Mouse (Mus musculus): Measurements from ENCODE around the gene Gstt2. TPM values are rescaled to one million over a fixed set of nuclear protein-coding genes. Genes with fewer than 3 reads are reported as not detected.
"Not testable (repeated sequence)": the region's sequence is repeated elsewhere in the genome, so short reads cannot be mapped to it uniquely, and the experiment has no call there.

Gstt2 gene
- polyA plus RNA-seq, 1 experiment: 0.49 TPM

DNA sequence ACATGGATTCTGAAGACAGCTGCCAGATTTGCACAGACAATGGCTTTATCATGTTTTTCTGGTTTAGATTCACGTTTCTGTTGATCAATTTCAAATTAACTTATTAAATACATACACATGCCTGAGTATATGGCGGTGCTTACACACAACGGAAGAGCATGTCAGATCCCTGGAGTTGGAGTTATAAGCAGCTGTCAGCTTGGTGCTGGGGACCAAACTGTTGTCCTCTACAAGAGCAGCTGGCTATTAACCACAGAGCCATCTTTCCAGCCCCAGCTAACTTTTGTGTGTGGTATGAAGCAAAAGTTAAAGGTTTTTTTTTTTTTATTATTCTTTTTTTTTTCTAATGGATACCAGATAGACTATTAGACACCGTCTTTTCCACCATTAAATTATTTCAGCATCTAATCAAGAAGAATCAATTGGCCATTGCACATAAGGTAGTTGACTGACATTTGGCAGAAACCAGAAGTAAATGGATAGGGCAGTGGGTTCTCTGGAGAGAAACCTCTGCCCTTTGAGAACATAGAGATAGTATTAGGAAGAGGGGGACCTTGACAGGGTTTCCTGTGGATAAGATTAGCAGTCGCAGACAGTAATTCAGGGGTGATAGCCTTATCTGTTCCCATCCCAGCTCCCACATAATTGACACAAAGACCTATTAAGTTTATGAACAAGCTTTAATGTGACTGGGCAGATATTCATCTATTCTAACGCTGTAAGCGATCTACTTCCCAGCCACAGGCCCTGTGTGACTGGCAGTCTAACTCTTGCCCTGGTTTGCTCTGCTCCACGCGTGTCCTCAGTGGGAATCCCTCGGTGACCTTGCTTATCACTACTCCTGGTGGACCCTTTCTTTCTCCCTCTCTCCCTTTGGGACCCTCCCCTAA is 35.0 kb upstream of the Gstt2 start:
- Histone ChIP-seq H3K27me3 (ENCODE audit: control insufficient read depth, insufficient read depth, insufficient read length) (no peaks in the 10 kb centered on the region), H3K4me3 (ENCODE audit: insufficient read depth, poor library complexity, severe bottlenecking) (peak overlapping the region; percentile 21), H3ac (ENCODE audit: control insufficient read depth, insufficient read length, low read depth) (peak overlapping the region; percentile 28), H3K79me3 (ENCODE audit: low read depth) (no peaks in the 10 kb centered on the region), H3K79me2 (ENCODE audit: control insufficient read depth, insufficient read depth) (no peaks in the 10 kb centered on the region), H3K36me3 (ENCODE audit: control insufficient read depth, insufficient read depth) (no peaks in the 10 kb centered on the region)
- no peak for TF ChIP-seq CEBPB (IDR thresholded peaks at IDR 0.05; ENCODE audit: low read depth)

DNA sequence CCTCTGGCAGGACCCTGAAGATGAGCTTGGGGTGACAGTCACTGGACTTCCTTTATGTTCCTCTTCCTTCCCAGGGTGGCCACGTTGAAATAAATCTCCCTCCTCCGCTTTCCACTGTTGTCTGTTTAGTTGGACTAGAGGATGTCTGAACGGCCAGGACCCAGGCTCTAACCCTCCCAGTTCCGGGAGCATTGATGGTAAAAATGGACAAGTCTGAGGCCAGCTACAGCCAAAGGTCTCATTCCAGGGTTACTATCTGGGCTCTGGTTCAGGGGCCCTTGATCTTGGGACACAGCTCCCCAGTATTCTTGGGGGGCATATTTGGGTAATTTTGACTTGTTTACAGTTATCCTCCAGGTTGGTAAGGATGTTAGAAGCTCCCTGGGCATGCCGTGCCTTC is 24.4 kb upstream of the Gstt2 start:
- Histone ChIP-seq H3K4me3 (ENCODE audit: insufficient read depth, poor library complexity, severe bottlenecking) (no peak overlapping the region), H3K27me3 (ENCODE audit: control insufficient read depth, insufficient read depth, insufficient read length) (no peaks in the 10 kb centered on the region), H3K79me2 (ENCODE audit: control insufficient read depth, insufficient read depth) (peaks cover 28% of the 10 kb centered on the region), H3K36me3 (ENCODE audit: control insufficient read depth, insufficient read depth) (peaks cover 20% of the 10 kb centered on the region), H3ac (ENCODE audit: control insufficient read depth, insufficient read length, low read depth) (no peak overlapping the region), H3K79me3 (ENCODE audit: low read depth) (peaks cover 14% of the 10 kb centered on the region)
- TF ChIP-seq MAX (IDR thresholded peaks at IDR 0.05) (no peak), MYOG (IDR thresholded peaks at IDR 0.05; ENCODE audit: control insufficient read depth, extremely low read depth, insufficient read length) (no peak), CEBPB (IDR thresholded peaks at IDR 0.05; ENCODE audit: low read depth) (no peak), CTCF (IDR thresholded peaks at IDR 0.05; ENCODE audit: control insufficient read depth, insufficient read depth, insufficient read length) (no peak), MYOD1 (IDR thresholded peaks at IDR 0.05; ENCODE audit: control insufficient read depth, insufficient read length, low read depth) (no peak), USF1 (IDR thresholded peaks at IDR 0.05; ENCODE audit: low read depth) (no peak), FOSL1 (IDR thresholded peaks at IDR 0.05; ENCODE audit: insufficient read depth, low read length, poor library complexity, severe bottlenecking) (no peak)

DNA sequence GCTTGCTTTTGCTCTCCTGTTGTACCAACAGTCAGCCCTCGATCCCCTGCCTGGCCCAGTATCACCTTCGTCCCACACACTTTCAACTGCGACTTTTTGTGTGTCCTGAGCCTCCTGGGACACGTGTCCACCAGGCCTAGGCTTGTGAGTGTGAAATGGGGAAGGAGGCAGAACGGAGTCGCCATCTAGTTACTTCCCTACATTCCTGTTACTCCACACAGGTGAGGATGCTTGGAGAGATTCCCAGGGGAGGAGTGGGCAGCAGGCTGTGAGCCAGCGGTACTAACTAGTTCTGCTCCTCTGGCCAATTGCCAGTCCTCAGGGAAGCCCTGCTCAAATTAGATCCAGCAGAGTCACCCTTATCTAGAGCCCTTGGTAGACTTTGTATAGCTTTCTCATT is 23.5 kb upstream of the Gstt2 start:
- peaks cover 22% of the 10 kb centered on the region for H3K36me3 ChIP-seq (ENCODE audit: control insufficient read depth, insufficient read depth)
- H3K79me2 ChIP-seq (ENCODE audit: control insufficient read depth, insufficient read depth): peaks cover 28% of the 10 kb centered on the region
- no peak overlapping the region for H3K4me3 ChIP-seq (ENCODE audit: insufficient read depth, poor library complexity, severe bottlenecking)
- peaks cover 14% of the 10 kb centered on the region for H3K79me3 ChIP-seq (ENCODE audit: low read depth)
- TF ChIP-seq CEBPB (IDR thresholded peaks at IDR 0.05; ENCODE audit: low read depth) (no peak), MYOD1 (IDR thresholded peaks at IDR 0.05; ENCODE audit: control insufficient read depth, insufficient read length, low read depth) (no peak), USF1 (IDR thresholded peaks at IDR 0.05; ENCODE audit: low read depth) (no peak), MYOG (IDR thresholded peaks at IDR 0.05; ENCODE audit: control insufficient read depth, extremely low read depth, insufficient read length) (no peak), MAX (IDR thresholded peaks at IDR 0.05) (no peak), FOSL1 (IDR thresholded peaks at IDR 0.05; ENCODE audit: insufficient read depth, low read length, poor library complexity, severe bottlenecking) (no peak), CTCF (IDR thresholded peaks at IDR 0.05; ENCODE audit: control insufficient read depth, insufficient read depth, insufficient read length) (no peak)
- no peak overlapping the region for H3ac ChIP-seq (ENCODE audit: control insufficient read depth, insufficient read length, low read depth)
- no peaks in the 10 kb centered on the region for H3K27me3 ChIP-seq (ENCODE audit: control insufficient read depth, insufficient read depth, insufficient read length)

DNA sequence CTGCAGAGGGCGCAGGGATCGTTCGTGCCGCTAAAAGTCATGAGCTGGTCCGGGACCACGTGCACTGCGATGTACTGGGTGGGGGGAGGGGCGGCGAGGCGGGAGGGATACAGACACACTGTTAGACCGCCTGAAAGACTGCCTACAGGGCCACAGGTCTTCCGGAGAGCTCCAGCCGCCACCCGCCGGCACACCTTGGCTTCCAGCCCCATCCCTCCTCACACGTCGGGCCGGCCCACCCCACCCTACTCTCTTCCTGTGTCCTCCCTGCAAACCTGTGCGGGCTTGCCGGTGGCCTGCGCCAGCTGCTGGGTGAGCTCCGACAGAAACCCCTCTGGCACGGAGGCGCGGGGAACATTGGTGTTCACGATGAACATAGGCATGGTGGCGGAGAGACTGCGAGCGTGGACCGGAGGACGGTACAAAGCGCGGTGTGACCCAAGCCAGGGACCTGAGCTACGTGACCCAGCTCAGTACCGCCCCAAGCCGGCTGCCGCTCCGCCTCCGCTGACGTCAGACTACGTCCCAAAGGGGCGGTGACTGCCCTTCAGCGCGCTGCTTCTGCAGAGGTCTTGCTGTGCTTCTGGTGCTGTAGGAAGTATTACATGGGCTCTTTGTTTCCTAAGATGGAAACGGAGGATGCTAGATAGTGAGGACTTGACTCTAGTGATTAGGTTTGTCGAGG is 22.7 kb upstream of the Gstt2 start, which contains the start of gene Mif:
TSS of gene Mif (minus strand) at position 455 of the 685 bp plus-strand sequence.
- Histone ChIP-seq H3K79me3 (ENCODE audit: low read depth) (peaks cover 14% of the 10 kb centered on the region), H3K36me3 (ENCODE audit: control insufficient read depth, insufficient read depth) (peaks cover 22% of the 10 kb centered on the region), H3K79me2 (ENCODE audit: control insufficient read depth, insufficient read depth) (peaks cover 28% of the 10 kb centered on the region), H3K4me3 (ENCODE audit: insufficient read depth, poor library complexity, severe bottlenecking) (peak within 1 kb of the TSS; percentile 83), H3ac (ENCODE audit: control insufficient read depth, insufficient read length, low read depth) (peak within 1 kb of the TSS; percentile 71)
- TF ChIP-seq MAX (IDR thresholded peaks at IDR 0.05): peak; percentile 42
- not testable (repeated sequence) for H3K27me3 ChIP-seq (ENCODE audit: control insufficient read depth, insufficient read depth, insufficient read length)

DNA sequence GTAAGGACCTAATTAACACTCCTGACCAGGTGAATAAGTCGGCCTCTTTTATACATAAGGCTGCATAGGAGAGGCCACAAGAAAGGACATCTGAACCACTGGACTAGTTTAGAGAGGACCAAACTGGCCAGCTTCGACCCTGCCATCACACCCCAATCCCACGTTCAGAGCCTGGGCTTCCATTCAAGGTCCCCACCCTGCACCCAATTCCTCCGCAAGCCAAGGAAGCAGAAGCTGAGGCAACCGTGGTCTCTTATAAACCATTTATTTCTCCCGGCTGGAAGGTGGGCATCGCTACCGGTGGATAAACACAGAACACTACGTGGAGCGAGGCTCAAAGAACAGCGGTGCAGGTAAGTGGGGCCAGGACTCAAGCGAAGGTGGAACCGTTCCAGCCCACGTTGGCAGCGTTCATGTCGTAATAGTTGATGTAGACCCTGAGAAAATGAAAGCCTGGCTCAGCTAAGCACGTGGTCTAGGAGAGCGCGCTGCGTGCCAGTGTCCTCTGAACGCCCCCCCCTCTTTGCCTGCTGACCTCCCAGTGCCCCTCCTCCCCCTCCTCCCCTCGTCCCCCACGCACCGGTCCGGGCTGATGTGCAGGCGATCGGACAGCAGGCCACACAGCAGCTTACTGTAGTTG is 22.0 kb upstream of the Gstt2 start:
- no peaks in the 10 kb centered on the region for H3K27me3 ChIP-seq (ENCODE audit: control insufficient read depth, insufficient read depth, insufficient read length)
- H3K79me2 ChIP-seq (ENCODE audit: control insufficient read depth, insufficient read depth): peaks cover 28% of the 10 kb centered on the region
- peak overlapping the region; percentile 67 for H3ac ChIP-seq (ENCODE audit: control insufficient read depth, insufficient read length, low read depth)
- H3K79me3 ChIP-seq (ENCODE audit: low read depth): peaks cover 14% of the 10 kb centered on the region
- TF ChIP-seq USF1 (IDR thresholded peaks at IDR 0.05; ENCODE audit: low read depth) (no peak), CEBPB (IDR thresholded peaks at IDR 0.05; ENCODE audit: low read depth) (no peak), FOSL1 (IDR thresholded peaks at IDR 0.05; ENCODE audit: insufficient read depth, low read length, poor library complexity, severe bottlenecking) (no peak), MYOD1 (IDR thresholded peaks at IDR 0.05; ENCODE audit: control insufficient read depth, insufficient read length, low read depth) (no peak), CTCF (IDR thresholded peaks at IDR 0.05; ENCODE audit: control insufficient read depth, insufficient read depth, insufficient read length) (no peak)
- peak overlapping the region; percentile 83 for H3K4me3 ChIP-seq (ENCODE audit: insufficient read depth, poor library complexity, severe bottlenecking)
- peaks cover 22% of the 10 kb centered on the region for H3K36me3 ChIP-seq (ENCODE audit: control insufficient read depth, insufficient read depth)
